Comparison of ENCODE assay signal across 18 mouse cellular contexts in genomic region chr9:95992255-95992654, GRCm38 (mm10). TPM values are rescaled to one million over a fixed set of nuclear protein-coding genes. Genes with fewer than 3 reads are reported as not detected.
DNase-seq lines count a peak whose midpoint lies in the region; ATAC-seq and TF ChIP-seq lines count a peak whose summit lies in the region.
"Had no signal": no experiment of that assay in that cellular context is flagged by ENCODE, and none has a peak within 500 bp of the region (broad histone marks: within the 10 kb centered on the region; RNA-seq: fewer than 3 reads in every experiment).

No protein-coding gene starts in this region.

- no peak overlapping the region for H3K9ac ChIP-seq in liver, postnatal 0 days (replicated peaks)
- no peak overlapping the region for H3K9ac ChIP-seq in liver, embryonic 12.5 days
- H3K9ac ChIP-seq: embryonic facial prominence, embryonic 15.5 days; heart, embryonic 15.5 days; hindbrain, embryonic 13.5 days; liver, embryonic 13.5 days had no signal

- H3K4me1 ChIP-seq in liver, postnatal 0 days (ENCODE audit: insufficient read depth): no peaks in the 10 kb centered on the region
- no peaks in the 10 kb centered on the region for H3K4me1 ChIP-seq in liver, embryonic 12.5 days
- H3K4me1 ChIP-seq in thymus, adult 2 months (replicated peaks; ENCODE audit: control insufficient read depth, insufficient read depth, low read length): no peaks in the 10 kb centered on the region
- H3K4me1 ChIP-seq: embryonic facial prominence, embryonic 15.5 days; heart, embryonic 15.5 days; hindbrain, embryonic 13.5 days; liver, embryonic 13.5 days; midbrain, embryonic 10.5 days had no signal

- no peak for TF ChIP-seq EP300 in liver, postnatal 0 days (IDR thresholded peaks at IDR 0.05; ENCODE audit: low read depth)

- no peaks in the 10 kb centered on the region for H3K9me3 ChIP-seq in liver, postnatal 0 days (ENCODE audit: low read length)
- H3K9me3 ChIP-seq in liver, embryonic 12.5 days (replicated peaks): no peaks in the 10 kb centered on the region
- H3K9me3 ChIP-seq: embryonic facial prominence, embryonic 15.5 days; heart, embryonic 15.5 days; hindbrain, embryonic 13.5 days; liver, embryonic 13.5 days; midbrain, embryonic 10.5 days had no signal

- no peaks in the 10 kb centered on the region for H3K27me3 ChIP-seq in liver, postnatal 0 days (ENCODE audit: insufficient read depth, low read length)
- no peaks in the 10 kb centered on the region for H3K27me3 ChIP-seq in liver, embryonic 12.5 days (replicated peaks)
- no peaks in the 10 kb centered on the region for H3K27me3 ChIP-seq in thymus, adult 2 months (ENCODE audit: control insufficient read depth, insufficient read depth, low read length)
- H3K27me3 ChIP-seq: embryonic facial prominence, embryonic 15.5 days; heart, embryonic 15.5 days; hindbrain, embryonic 13.5 days; liver, embryonic 13.5 days had no signal

- ATAC-seq in liver, postnatal 0 days: no peak
- no peak for ATAC-seq in liver, embryonic 12.5 days

- DNase-seq in embryo, embryonic 10.5 days (ENCODE audit: low spot score): peak; percentile 10
- DNase-seq in embryo, embryonic 9.5 days (ENCODE audit: extremely low spot score): no peak
- DNase-seq in liver, postnatal 0 days: no peak
- peak; percentile 41 for DNase-seq in ZHBTc4 (ENCODE audit: low read depth, low spot score)
- DNase-seq in lung, adult 18-20 months: no peak
- no peak for DNase-seq in thymus, adult 2 months
- DNase-seq in lung, postnatal 10 days: no peak
- DNase-seq: adrenal gland, postnatal 25 days; cerebellum, postnatal 36 days; kidney, adult 11 months; kidney, postnatal 25 days; liver, embryonic 13.5 days; thymus, postnatal 25 days had no signal

- peaks cover 53% of the 10 kb centered on the region for H3K36me3 ChIP-seq in liver, postnatal 0 days (replicated peaks; ENCODE audit: insufficient read depth, low read length)
- H3K36me3 ChIP-seq in liver, embryonic 12.5 days: peaks cover 60% of the 10 kb centered on the region
- peaks cover 79% of the 10 kb centered on the region for H3K36me3 ChIP-seq in thymus, adult 2 months (ENCODE audit: control insufficient read depth, insufficient read depth, low read length)

- H3K4me3 ChIP-seq in liver, postnatal 0 days (ENCODE audit: low read depth, low read length): no peak overlapping the region
- H3K4me3 ChIP-seq in liver, embryonic 12.5 days: no peak overlapping the region
- no peak overlapping the region for H3K4me3 ChIP-seq in thymus, adult 2 months (ENCODE audit: control insufficient read depth, insufficient read depth, low read length)
- H3K4me3 ChIP-seq: embryonic facial prominence, embryonic 15.5 days; heart, embryonic 15.5 days; hindbrain, embryonic 13.5 days; liver, embryonic 13.5 days; midbrain, embryonic 10.5 days had no signal

- no peak for TF ChIP-seq POLR2A in thymus, adult 2 months (IDR thresholded peaks at IDR 0.05; ENCODE audit: control insufficient read depth, extremely low read depth, insufficient read depth, low read length, poor library complexity)

- H3K4me2 ChIP-seq in liver, postnatal 0 days (ENCODE audit: low read depth, low read length): no peak overlapping the region
- no peak overlapping the region for H3K4me2 ChIP-seq in liver, embryonic 12.5 days
- H3K4me2 ChIP-seq: embryonic facial prominence, embryonic 15.5 days; heart, embryonic 15.5 days; hindbrain, embryonic 13.5 days; liver, embryonic 13.5 days had no signal

- 93% methylated on average over 2 of the region's 2 CpGs for WGBS in liver, postnatal 0 days (ENCODE audit: insufficient replicate concordance)
- WGBS in liver, embryonic 12.5 days (ENCODE audit: insufficient replicate concordance): 87% methylated on average over 2 of the region's 2 CpGs
- over 99% methylated on average over 2 of the region's 2 CpGs for WGBS in thymus, adult 2 months

- H3K27ac ChIP-seq in liver, postnatal 0 days (ENCODE audit: low read depth): no peak overlapping the region
- H3K27ac ChIP-seq in liver, embryonic 12.5 days: no peak overlapping the region
- H3K27ac ChIP-seq in thymus, adult 2 months (ENCODE audit: control insufficient read depth, insufficient read depth, low read length): no peak overlapping the region
- H3K27ac ChIP-seq: embryonic facial prominence, embryonic 15.5 days; heart, embryonic 15.5 days; hindbrain, embryonic 13.5 days; liver, embryonic 13.5 days; midbrain, embryonic 10.5 days had no signal

- peak; percentile 54 for TF ChIP-seq CTCF in liver, postnatal 0 days (IDR thresholded peaks at IDR 0.05; ENCODE audit: low read depth)
- no peak for TF ChIP-seq CTCF in thymus, adult 2 months (IDR thresholded peaks at IDR 0.05; ENCODE audit: borderline replicate concordance, control insufficient read depth, extremely low read depth, insufficient read depth, low read length, poor library complexity)

RNA-seq across cellular contexts. Expression of gene Xrn1, which starts 37.7 kb away (rescaled TPM):
- polyA plus RNA-seq in liver, postnatal 0 days (2015; fragmentation: Nextera tagmentation; extraction: Ambion mirVana): 4.8 TPM in 2 replicates
- polyA plus RNA-seq in liver, embryonic 12.5 days (2016; fragmentation: Nextera tagmentation; extraction: Ambion mirVana): 9.8 and 11.1 TPM in 2 replicates
- 15.7 and 16.2 TPM in 2 replicates for polyA plus RNA-seq in thymus, adult 2 months (2012; rRNA removed)

Comparison
In these comparisons a context has a peak if more than half of its experiments do, and no peak if none do; other contexts are left out.
1. DNase-seq: peak in embryo, embryonic 10.5 days (single experiment) and ZHBTc4 (single experiment); none in embryo, embryonic 9.5 days (single experiment), liver, postnatal 0 days (single experiment), lung, adult 18-20 months (0 of 2), thymus, adult 2 months (single experiment) and lung, postnatal 10 days (single experiment).